20 mouse cellular contexts compared by ENCODE assay signal in genomic region chr13:53302688-53303087, GRCm38 (mm10). TPM values are rescaled to one million over a fixed set of nuclear protein-coding genes. Genes with fewer than 3 reads are reported as not detected.
DNase-seq lines count a peak whose midpoint lies in the region; ATAC-seq and TF ChIP-seq lines count a peak whose summit lies in the region.
"Had no signal": no experiment of that assay in that cellular context is flagged by ENCODE, and none has a peak within 500 bp of the region (broad histone marks: within the 10 kb centered on the region; RNA-seq: fewer than 3 reads in every experiment).

No protein-coding gene starts in this region.

- H3K4me1 ChIP-seq in kidney, postnatal 0 days (replicated peaks; ENCODE audit: insufficient read depth, low read length), result no peaks in the 10 kb centered on the region
- no peaks in the 10 kb centered on the region for H3K4me1 ChIP-seq in kidney, adult 2 months (ENCODE audit: control insufficient read depth, insufficient read depth, low read length)
- H3K4me1 ChIP-seq: forebrain, embryonic 12.5 days had no signal

- 23% methylated on average over 10 of the region's 10 CpGs for WGBS in kidney, postnatal 0 days
- 36% methylated on average over 10 of the region's 10 CpGs for WGBS in kidney, adult 2 months

- no peak for ATAC-seq in kidney, postnatal 0 days (replicated peaks; ENCODE audit: low FRiP score, low read depth)
- ATAC-seq: forebrain, embryonic 14.5 days; forebrain, embryonic 16.5 days had no signal

- peak; percentile 31 for DNase-seq in embryo, embryonic 10.5 days (ENCODE audit: low spot score)
- DNase-seq in embryo, embryonic 11 days, result no peak
- DNase-seq in kidney, postnatal 0 days (ENCODE audit: low spot score), result peak; percentile 10
- DNase-seq in kidney, adult 2 months, result no peak
- DNase-seq: adrenal gland, adult 2 months; adrenal gland, postnatal 10 days; adrenal gland, postnatal 25 days; cerebellum, adult 11 months; cerebellum, adult 18-20 months; cerebellum, adult 8-10 months; cerebellum, adult 9-11 months; cerebellum, postnatal 14 days; cerebellum, postnatal 36 days had no signal

- no peak overlapping the region for H3K4me3 ChIP-seq in kidney, postnatal 0 days (replicated peaks; ENCODE audit: low read depth, low read length)
- no peak overlapping the region for H3K4me3 ChIP-seq in kidney, adult 2 months (ENCODE audit: insufficient read depth, low read depth, low read length)
- H3K4me3 ChIP-seq: embryonic facial prominence, embryonic 13.5 days; embryonic facial prominence, embryonic 15.5 days; erythroblast, embryonic 14.5 days; forebrain, embryonic 10.5 days; forebrain, embryonic 12.5 days had no signal

- no peak for TF ChIP-seq POLR2A in kidney, adult 2 months (IDR thresholded peaks at IDR 0.05; ENCODE audit: low read depth, low read length)

- no peak overlapping the region for H3K9ac ChIP-seq in kidney, postnatal 0 days (ENCODE audit: low read depth, low read length)
- H3K9ac ChIP-seq: embryonic facial prominence, embryonic 13.5 days; embryonic facial prominence, embryonic 15.5 days; forebrain, embryonic 12.5 days had no signal

- TF ChIP-seq CTCF in kidney, postnatal 0 days (IDR thresholded peaks at IDR 0.05; ENCODE audit: low read depth), result no peak
- no peak for TF ChIP-seq CTCF in kidney, adult 2 months (conservative IDR thresholded peaks at IDR 0.05; ENCODE audit: insufficient read depth, insufficient read length, low read depth, low read length)

- H3K27me3 ChIP-seq in kidney, postnatal 0 days (ENCODE audit: insufficient read depth, low read length), result no peaks in the 10 kb centered on the region
- no peaks in the 10 kb centered on the region for H3K27me3 ChIP-seq in kidney, adult 2 months (replicated peaks; ENCODE audit: control insufficient read depth, insufficient read depth, low read length)
- H3K27me3 ChIP-seq: embryonic facial prominence, embryonic 13.5 days; forebrain, embryonic 12.5 days had no signal

- no peak overlapping the region for H3K27ac ChIP-seq in kidney, postnatal 0 days
- no peak overlapping the region for H3K27ac ChIP-seq in kidney, adult 2 months (ENCODE audit: insufficient read depth, low read depth, low read length)
- H3K27ac ChIP-seq: embryonic facial prominence, embryonic 13.5 days; embryonic facial prominence, embryonic 15.5 days; forebrain, embryonic 10.5 days; forebrain, embryonic 12.5 days had no signal

- H3K4me2 ChIP-seq in kidney, postnatal 0 days (ENCODE audit: low read length), result no peak overlapping the region
- H3K4me2 ChIP-seq: embryonic facial prominence, embryonic 13.5 days; embryonic facial prominence, embryonic 15.5 days; forebrain, embryonic 12.5 days had no signal

- H3K9me3 ChIP-seq in kidney, postnatal 0 days (replicated peaks; ENCODE audit: low read length), result no peaks in the 10 kb centered on the region
- H3K9me3 ChIP-seq: embryonic facial prominence, embryonic 13.5 days; embryonic facial prominence, embryonic 15.5 days; forebrain, embryonic 10.5 days; forebrain, embryonic 12.5 days had no signal

- no peaks in the 10 kb centered on the region for H3K36me3 ChIP-seq in kidney, postnatal 0 days (ENCODE audit: insufficient read depth, low read length)
- no peaks in the 10 kb centered on the region for H3K36me3 ChIP-seq in kidney, adult 2 months (ENCODE audit: control insufficient read depth, insufficient read depth, low read length)
- H3K36me3 ChIP-seq: embryonic facial prominence, embryonic 13.5 days; embryonic facial prominence, embryonic 15.5 days; forebrain, embryonic 10.5 days; forebrain, embryonic 12.5 days had no signal

RNA-seq across cellular contexts. Expression of gene Ror2, which starts 16.8 kb away (rescaled TPM):
- 6.3 and 7.4 TPM in 2 replicates for polyA plus RNA-seq in kidney, postnatal 0 days (2015; fragmentation: Nextera tagmentation; extraction: Ambion mirVana)
- 3.7 and 6.0 TPM in 2 replicates for polyA plus RNA-seq in kidney, adult 2 months (2012; rRNA removed)
- polyA plus RNA-seq: erythroblast, embryonic 14.5 days had no signal

Comparison
In these comparisons a context has a peak if more than half of its experiments do, and no peak if none do; other contexts are left out.
1. DNase-seq: peak in embryo, embryonic 10.5 days (single experiment) and kidney, postnatal 0 days (single experiment); none in embryo, embryonic 11 days (single experiment) and kidney, adult 2 months (single experiment).